Mouse (Mus musculus) liver, postnatal 0 days (tissue): ENCODE data around the gene Kat14. TPM values are rescaled to one million over a fixed set of nuclear protein-coding genes. Genes with fewer than 3 reads are reported as not detected.

Experiments used
- ATAC-seq: fragments of 200-750 bp; cut with Nextera tagmentation; 2 replicates; pipeline ENCODE4 v1.8.0; 2017; ENCODE audit warnings: mild to moderate bottlenecking, moderate library complexity
- DNase-seq: peaks from one replicate; pipeline ENCODE4 v3.0.0-alpha.2; 2016
- H3K27ac ChIP-seq: fragments of 300-500 bp; sonication (generic); 2 replicates; pipeline ENCODE4 v1.5.1; 2014; ENCODE audit warnings: antibody characterized with exemption, moderate library complexity, mild to moderate bottlenecking, low read depth
- H3K27me3 ChIP-seq: fragments of 300-500 bp; sonication (generic); 2 replicates; pipeline ENCODE4 v1.6.1; 2014; ENCODE audit warnings: low read length, control low read depth, mixed read lengths; ENCODE audit not compliant: insufficient read depth
- H3K36me3 ChIP-seq: fragments of 300-500 bp; sonication (generic); replicated peaks from 2 replicates; pipeline ENCODE4 v1.6.1; 2014; ENCODE audit warnings: mild to moderate bottlenecking, control low read depth, low read length, moderate library complexity, mixed read lengths; ENCODE audit not compliant: insufficient read depth
- H3K4me1 ChIP-seq: fragments of 300-500 bp; sonication (generic); 2 replicates; pipeline ENCODE4 v1.6.1; 2014; ENCODE audit warnings: antibody characterized with exemption, mild to moderate bottlenecking, control low read depth; ENCODE audit not compliant: insufficient read depth
- H3K4me2 ChIP-seq: fragments of 300-500 bp; sonication (generic); 2 replicates; pipeline ENCODE4 v1.6.1; 2014; ENCODE audit warnings: low read depth, mild to moderate bottlenecking, low read length, moderate library complexity, mixed read lengths
- H3K4me3 ChIP-seq: fragments of 300-500 bp; sonication (generic); 2 replicates; pipeline ENCODE4 v1.5.1; 2014; ENCODE audit warnings: low read depth, low read length
- H3K9ac ChIP-seq: fragments of 300-500 bp; sonication (generic); replicated peaks from 2 replicates; pipeline ENCODE4 v1.6.1; 2014; ENCODE audit warnings: mild to moderate bottlenecking, moderate library complexity
- H3K9me3 ChIP-seq: fragments of 300-500 bp; sonication (generic); 2 replicates; pipeline ENCODE4 v1.6.1; 2016; ENCODE audit warnings: mild to moderate bottlenecking, control low read depth, low read length, mixed read lengths
- CTCF ChIP-seq: sonication (generic); IDR thresholded peaks from 2 replicates; pipeline ENCODE4 v1.5.1; 2016; ENCODE audit warnings: antibody characterized with exemption, low read depth
- EP300 ChIP-seq: IDR thresholded peaks from 2 replicates; pipeline ENCODE4 v1.6.1; 2016; ENCODE audit warnings: antibody characterized with exemption, low read depth, mild to moderate bottlenecking
- WGBS: fragments of 180-500 bp; shearing (Covaris S2); extraction: QIAGEN DNeasy Blood & Tissue Kit; methylation state at CpG from one replicate; pipeline ENCODE4 v1.1.7; 2014; ENCODE audit not compliant: insufficient replicate concordance; 5-methylcytosine and 5-hydroxymethylcytosine counted together
- polyA plus RNA-seq: library from polyadenylated mRNA; unstranded; fragments of >200 nt; fragmentation: Nextera tagmentation; extraction: Ambion mirVana; gene quantifications from 2 replicates; pipeline ENCODE4 v1.2.1, GENCODE M21; 2015

Kat14 gene
- polyA plus RNA-seq, 1 experiment from 2014 or later = 12.3 TPM

GRCm38 (mm10) chr2:144399531-144399930, 30.7 kb downstream of the Kat14 start:
- Histone ChIP-seq H3K4me1 (no peaks in the 10 kb centered on the region), H3K4me3 (no peak overlapping the region), H3K36me3 (peaks cover 57% of the 10 kb centered on the region), H3K27ac (no peak overlapping the region), H3K27me3 (no peaks in the 10 kb centered on the region), H3K9ac (no peak overlapping the region), H3K4me2 (no peak overlapping the region), H3K9me3 (no peaks in the 10 kb centered on the region)
- TF ChIP-seq EP300 (no peak), CTCF (no peak)
- ATAC-seq (no peak), DNase-seq (no peak)
- WGBS = 84% methylated on average over 4 of the region's 4 CpGs

GRCm38 (mm10) chr2:144400659-144401058, 31.9 kb downstream of the Kat14 start:
- 84% methylated on average over 6 of the region's 6 CpGs for WGBS
- no peaks in the 10 kb centered on the region for H3K27me3 ChIP-seq
- H3K27ac ChIP-seq = no peak overlapping the region
- ATAC-seq (no peak), DNase-seq (no peak)
- no peak overlapping the region for H3K4me3 ChIP-seq
- no peak overlapping the region for H3K9ac ChIP-seq
- H3K36me3 ChIP-seq = peaks cover 59% of the 10 kb centered on the region
- no peak overlapping the region for H3K4me2 ChIP-seq
- no peaks in the 10 kb centered on the region for H3K9me3 ChIP-seq
- no peaks in the 10 kb centered on the region for H3K4me1 ChIP-seq
- TF ChIP-seq EP300 (no peak), CTCF (no peak)

- Histone ChIP-seq H3K4me3 (no peak overlapping the region), H3K9me3 (no peaks in the 10 kb centered on the region), H3K9ac (no peak overlapping the region), H3K4me2 (no peak overlapping the region), H3K27ac (no peak overlapping the region), H3K4me1 (no peaks in the 10 kb centered on the region), H3K27me3 (no peaks in the 10 kb centered on the region), H3K36me3 (peaks cover 38% of the 10 kb centered on the region)
- 86% methylated on average over 4 of the region's 4 CpGs for WGBS
- ATAC-seq (no peak), DNase-seq (no peak)
- TF ChIP-seq EP300 (no peak), CTCF (no peak)
Measured at GRCm38 (mm10) chr2:144409037-144409436, 40.3 kb downstream of the Kat14 start.

GRCm38 (mm10) chr2:144410603-144411002, 41.8 kb downstream of the Kat14 start:
- ATAC-seq (no peak), DNase-seq (no peak)

GRCm38 (mm10) chr2:144414646-144415045, 45.9 kb downstream of the Kat14 start:
- Histone ChIP-seq H3K27me3 (no peaks in the 10 kb centered on the region), H3K4me2 (no peak overlapping the region), H3K4me3 (no peak overlapping the region), H3K27ac (no peak overlapping the region), H3K4me1 (no peaks in the 10 kb centered on the region), H3K9ac (no peak overlapping the region), H3K9me3 (no peaks in the 10 kb centered on the region), H3K36me3 (no peaks in the 10 kb centered on the region)
- DNase-seq (no peak), ATAC-seq (no peak)
- 84% methylated on average over 1 of the region's 1 CpGs for WGBS
- TF ChIP-seq EP300 (no peak), CTCF (no peak)

More at GRCm38 (mm10) chr2:144410603-144411002, 41.8 kb downstream of the Kat14 start:
- Histone ChIP-seq H3K27me3 (no peaks in the 10 kb centered on the region), H3K4me1 (no peaks in the 10 kb centered on the region), H3K4me3 (no peak overlapping the region), H3K27ac (no peak overlapping the region), H3K9ac (no peak overlapping the region), H3K4me2 (no peak overlapping the region), H3K9me3 (no peaks in the 10 kb centered on the region), H3K36me3 (peaks cover 28% of the 10 kb centered on the region)
- TF ChIP-seq CTCF (no peak), EP300 (no peak)
- 78% methylated on average over 3 of the region's 3 CpGs for WGBS

GRCm38 (mm10) chr2:144416859-144417258, 48.1 kb downstream of the Kat14 start:
- no peaks in the 10 kb centered on the region for H3K36me3 ChIP-seq
- TF ChIP-seq CTCF (0 out of 2 replicates have a peak, but pooled peaks have one; percentile 5), EP300 (no peak)
- H3K27ac ChIP-seq = no peak overlapping the region
- H3K9ac ChIP-seq = no peak overlapping the region
- no peaks in the 10 kb centered on the region for H3K27me3 ChIP-seq
- no peak overlapping the region for H3K4me3 ChIP-seq
- H3K9me3 ChIP-seq = no peaks in the 10 kb centered on the region
- no peak for DNase-seq
- no peaks in the 10 kb centered on the region for H3K4me1 ChIP-seq
- no peak for ATAC-seq
- H3K4me2 ChIP-seq = no peak overlapping the region
- WGBS = 60% methylated on average over 8 of the region's 8 CpGs

GRCm38 (mm10) chr2:144418062-144418461, 49.3 kb downstream of the Kat14 start:
- Histone ChIP-seq H3K9me3 (no peaks in the 10 kb centered on the region), H3K9ac (no peak overlapping the region), H3K36me3 (no peaks in the 10 kb centered on the region), H3K4me2 (no peak overlapping the region), H3K4me1 (no peaks in the 10 kb centered on the region), H3K4me3 (no peak overlapping the region), H3K27me3 (no peaks in the 10 kb centered on the region), H3K27ac (no peak overlapping the region)
- TF ChIP-seq EP300 (no peak), CTCF (no peak)
- no peak for DNase-seq
- no peak for ATAC-seq
- 61% methylated on average over 2 of the region's 2 CpGs for WGBS
